Mouse (Mus musculus) c-Kit-positive CD71-positive TER-119-negative erythroid progenitor cells, embryonic 14.5 days (primary cell): ENCODE data around the gene Srp72.
"Not testable (repeated sequence)": the region's sequence is repeated elsewhere in the genome, so short reads cannot be mapped to it uniquely, and the experiment has no call there.

Source experiments
- DNase-seq: peaks from one replicate; pipeline ENCODE4 v3.0.0-alpha.2; 2013; ENCODE audit warnings: low read depth

Srp72 gene

DNA sequence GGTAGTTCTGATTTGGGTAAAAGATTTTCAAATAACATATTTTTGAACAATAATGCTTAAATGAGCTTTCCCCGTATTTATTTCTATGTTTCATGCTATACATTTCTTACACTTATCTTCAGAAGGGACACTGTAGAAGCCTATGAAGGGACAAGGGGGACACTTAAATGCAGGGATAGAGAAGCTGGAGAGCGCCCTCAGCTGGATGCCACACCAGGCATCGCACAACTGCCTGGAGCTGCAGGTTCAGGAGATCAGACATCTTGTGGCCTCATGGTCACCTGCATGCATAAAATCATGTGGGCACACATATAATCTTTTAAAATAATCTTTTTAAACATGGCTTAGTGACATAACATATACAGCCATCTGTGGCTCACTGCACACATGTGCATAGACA is 9.8 kb upstream of the Srp72 start:
- no peak for DNase-seq

DNA sequence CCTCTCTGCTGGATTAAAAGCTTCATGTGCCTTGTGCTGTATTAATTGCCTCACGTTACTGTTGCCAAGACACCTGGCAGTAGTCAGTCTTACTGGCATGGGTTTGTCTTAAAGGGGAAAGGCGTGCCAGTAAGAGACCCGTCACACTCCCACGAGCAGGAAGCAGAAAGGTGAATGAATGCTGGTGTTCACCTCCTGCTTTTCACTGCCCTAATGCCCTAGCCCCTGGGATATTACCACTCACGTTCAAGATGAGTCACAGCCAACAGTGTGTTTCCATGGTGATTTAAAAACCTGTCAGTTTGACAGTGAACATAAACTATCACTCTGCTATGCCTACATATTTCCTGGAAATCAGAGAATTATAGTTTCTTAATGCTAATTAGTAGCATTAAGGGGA is 5.2 kb upstream of the Srp72 start:
- DNase-seq, result no peak

DNA sequence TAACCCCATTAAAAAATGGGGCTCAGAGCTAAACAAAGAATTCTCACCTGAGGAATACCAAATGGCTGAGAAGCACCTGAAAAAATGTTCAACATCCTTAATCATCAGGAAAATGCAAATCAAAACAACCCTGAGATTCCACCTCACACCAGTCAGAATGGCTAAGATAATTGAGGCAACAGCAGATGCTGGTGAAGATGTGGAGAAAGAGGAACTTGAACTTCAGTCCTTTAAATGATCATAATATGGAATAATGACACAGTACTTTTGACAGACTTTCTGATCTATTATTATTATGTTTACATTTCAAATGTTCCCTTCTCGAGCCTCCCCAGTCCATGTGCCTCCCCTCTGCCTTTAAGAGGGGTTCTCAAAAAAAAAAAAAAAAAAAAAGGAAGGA is 3.4 kb upstream of the Srp72 start:
- not testable (repeated sequence) for DNase-seq

DNA sequence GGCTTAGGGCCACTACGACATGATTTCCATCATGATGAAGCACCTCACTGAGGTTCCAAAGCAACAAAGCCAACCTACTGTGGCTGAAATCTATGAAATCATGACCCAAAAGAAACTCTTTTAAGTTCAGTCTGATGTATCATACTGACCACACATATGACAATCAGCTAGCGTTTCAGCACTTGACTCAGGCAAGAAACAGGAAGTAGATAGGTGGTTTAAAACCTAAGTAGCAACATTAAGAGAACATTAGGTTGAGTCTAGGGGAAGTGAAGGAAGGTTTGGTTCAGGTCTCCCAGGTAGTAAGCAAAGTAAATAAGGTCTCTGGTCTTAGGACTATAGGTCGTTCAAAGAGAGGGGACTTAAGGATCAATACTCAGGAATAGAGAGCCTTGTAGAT is 995 bp upstream of the Srp72 start:
- DNase-seq, result no peak

DNA sequence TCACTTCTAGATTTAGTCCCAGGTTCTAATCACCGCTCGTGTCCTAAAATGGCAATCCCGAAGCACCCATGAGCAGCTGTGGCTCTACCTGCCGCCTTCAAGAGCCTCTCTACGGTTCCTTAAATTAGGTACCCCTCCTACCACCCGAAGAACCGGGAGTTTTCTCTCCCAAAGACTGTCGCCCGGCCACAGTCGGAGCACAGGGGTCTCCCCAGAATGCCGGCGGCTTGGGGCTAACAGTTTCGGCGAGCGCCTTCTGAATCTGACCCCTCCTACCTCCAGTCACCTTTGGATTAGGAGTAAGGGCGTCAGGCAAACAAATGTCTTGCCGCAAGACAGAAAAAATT is 303 bp upstream of the Srp72 start:
- DNase-seq, result no peak

DNA sequence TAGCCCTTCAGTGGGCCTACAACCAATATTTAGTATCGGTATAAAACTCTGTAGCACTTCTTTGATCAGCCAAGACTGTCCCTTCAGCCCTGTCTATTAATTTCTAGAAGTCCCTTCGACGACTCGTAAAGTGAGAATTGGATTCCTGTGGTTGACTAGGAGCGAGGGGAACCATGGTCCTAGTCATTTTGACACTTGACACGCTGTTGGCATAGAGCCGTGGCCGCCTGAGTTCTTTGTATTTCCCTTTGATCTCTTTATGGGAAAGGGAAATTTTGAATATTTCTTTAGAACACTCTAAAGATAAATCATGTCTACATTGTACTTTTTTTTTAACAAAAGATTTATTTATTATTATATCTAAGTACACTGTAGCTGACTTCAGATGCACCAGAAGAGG is 1.3 kb downstream of the Srp72 start:
- no peak for DNase-seq

DNA sequence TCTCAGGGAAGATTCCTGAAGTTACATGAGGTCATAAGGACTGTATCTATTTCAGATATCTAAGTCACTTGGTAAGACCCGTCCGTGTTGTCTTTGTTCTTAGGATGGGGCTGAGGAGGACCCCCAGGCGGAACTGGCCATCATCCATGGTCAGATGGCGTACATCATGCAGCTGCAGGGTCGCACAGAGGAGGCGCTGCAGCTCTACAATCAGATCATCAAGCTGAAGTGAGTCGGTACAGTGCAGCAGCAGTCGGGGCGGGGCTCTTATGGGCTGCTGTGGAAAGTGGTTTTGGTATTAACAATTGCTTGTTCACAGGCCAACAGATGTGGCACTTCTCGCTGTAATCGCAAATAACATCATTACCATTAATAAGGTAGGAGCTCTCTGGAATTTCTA is 9.5 kb downstream of the Srp72 start:
- no peak for DNase-seq

DNA sequence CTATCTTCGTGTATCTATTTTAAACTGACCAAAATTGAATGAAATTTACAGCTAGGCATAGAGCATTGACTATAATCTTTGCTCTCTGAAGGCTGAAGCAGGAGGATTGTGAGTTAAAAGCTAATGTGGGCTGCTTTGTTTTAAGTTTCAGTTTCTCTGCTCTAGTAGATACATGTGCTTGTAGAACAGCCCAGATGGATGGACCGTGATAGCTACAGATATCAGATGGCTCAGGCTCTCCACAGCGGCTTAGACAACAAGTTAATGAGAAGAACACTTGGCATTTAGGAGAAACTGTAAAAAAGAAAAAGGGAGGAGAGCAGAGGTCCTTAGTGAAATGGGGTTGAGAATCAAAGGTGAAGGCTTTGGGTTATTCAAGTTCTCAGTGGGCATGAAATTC is 16.3 kb downstream of the Srp72 start:
- DNase-seq, result peak; percentile 63

DNA sequence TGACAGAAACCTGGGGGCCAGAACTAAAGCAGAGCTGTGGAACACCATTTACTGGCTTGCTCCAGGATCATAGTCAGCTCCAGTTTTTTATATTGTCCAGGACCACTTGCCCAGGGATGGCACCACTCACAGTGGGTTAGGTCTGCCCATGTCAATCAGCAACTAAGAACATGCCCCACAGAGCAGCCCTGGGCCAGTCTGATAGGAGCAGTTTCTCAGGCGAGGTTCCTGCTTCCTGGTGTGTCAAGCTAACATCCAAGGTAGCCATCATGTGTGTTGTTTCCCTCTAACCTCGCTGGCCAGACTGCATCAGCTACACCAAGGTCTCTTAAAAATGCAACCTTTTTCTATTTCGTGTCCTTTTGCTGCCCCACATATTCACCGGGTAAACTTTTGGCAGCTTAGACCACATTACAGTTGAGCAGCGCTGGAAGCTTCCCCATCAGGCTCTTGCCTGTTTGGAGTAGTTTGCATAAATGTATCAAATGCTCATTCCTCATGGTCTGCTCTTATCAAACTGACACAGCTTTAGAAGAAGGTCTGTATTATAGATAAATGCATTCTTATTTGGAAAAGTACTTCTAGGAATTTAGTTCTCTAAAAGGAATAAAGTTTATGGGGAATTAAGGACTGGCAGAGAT is 18.8 kb downstream of the Srp72 start:
- DNase-seq, result peak; percentile 62

DNA sequence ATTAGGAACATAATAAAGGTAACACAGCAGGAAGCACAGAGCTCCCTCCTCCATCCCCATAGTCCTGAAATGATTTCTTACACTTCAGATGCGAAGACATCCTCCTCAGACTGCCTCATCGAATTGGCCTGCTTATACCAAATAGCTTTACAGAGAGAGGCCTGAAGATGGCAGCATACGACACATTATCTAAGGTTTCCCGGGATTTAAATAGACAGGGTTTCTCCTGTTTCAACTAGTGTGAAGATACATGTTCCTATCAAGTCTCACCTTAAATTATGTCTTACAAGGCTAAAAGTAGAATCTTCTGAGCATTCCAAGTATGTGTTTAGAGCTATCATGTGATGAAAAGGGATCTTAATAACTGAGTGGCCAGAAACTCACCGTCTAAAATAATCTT is 23.9 kb downstream of the Srp72 start:
- DNase-seq, result peak; percentile 47

DNA sequence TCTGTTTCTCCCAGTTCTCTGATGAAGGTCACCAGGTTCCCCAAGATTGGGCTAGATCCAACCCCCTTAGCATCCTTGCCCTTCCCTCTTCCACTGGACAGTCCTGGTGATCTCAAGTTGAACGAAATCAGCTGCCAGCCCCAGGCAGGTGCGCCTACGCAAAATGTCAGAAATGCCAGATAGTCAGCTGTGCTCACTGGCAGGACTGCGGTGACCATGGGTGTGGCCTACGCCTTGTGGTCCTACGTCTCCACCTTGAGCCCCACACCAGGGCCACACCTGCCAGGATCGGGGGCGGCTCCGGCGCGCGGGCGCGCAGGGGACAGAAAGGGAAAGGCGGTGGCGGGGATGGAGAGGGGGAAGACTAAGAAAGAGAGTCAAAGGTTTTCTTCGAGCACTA is 26.7 kb downstream of the Srp72 start:
- no peak for DNase-seq

DNA sequence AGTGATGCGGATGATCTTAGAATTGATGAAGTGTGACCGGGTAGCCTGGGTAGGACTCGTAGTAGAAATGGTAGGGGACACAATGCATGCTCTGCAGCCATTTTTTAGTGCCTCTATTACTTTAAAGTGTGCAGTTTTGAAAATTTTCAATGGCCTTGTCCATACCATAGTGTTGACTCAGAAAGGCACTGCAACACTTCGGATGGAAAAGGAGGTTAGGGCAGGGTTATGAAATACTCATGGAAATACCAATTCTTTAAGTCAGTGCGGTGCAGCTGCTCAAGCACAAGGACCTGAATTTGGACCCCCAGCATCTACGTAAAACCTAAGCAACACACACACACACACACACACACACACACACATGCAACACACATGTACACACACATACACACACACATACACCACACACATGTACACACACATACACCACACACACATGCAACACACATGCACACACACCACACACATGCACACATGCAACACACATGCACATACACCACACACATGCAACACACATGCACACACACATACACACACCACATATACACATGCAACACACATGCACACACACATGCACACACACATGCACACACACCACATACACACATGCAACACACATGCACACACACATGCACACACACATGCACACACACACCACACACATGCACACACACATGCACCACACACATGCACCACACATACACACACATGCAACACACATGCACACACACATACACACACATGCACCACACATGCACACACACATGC is 29.8 kb downstream of the Srp72 start, which contains the start of gene Arl9:
Gene Arl9, plus strand, starts transcription at position 5 of the 771 bp plus-strand sequence.
- DNase-seq, result no peak

DNA sequence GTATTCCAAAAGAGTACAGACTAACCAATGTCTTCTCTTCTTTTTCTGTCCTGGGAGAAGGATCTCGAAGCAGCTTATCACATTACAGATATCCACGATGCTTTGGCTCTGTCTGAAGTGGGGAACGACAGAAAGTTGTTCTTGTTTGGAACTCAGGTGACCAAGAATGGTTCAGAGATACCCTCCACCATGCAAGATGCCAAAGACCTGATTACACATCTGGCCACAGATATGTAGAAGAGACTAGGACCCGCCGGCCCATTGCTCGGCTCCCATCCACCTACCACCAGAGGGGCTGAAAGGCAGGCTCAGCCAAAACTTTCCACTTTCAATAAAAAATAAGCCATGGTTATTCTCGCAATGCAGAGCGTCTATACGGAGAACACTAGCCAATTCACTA is 35.9 kb downstream of the Srp72 start:
- DNase-seq, result no peak

DNA sequence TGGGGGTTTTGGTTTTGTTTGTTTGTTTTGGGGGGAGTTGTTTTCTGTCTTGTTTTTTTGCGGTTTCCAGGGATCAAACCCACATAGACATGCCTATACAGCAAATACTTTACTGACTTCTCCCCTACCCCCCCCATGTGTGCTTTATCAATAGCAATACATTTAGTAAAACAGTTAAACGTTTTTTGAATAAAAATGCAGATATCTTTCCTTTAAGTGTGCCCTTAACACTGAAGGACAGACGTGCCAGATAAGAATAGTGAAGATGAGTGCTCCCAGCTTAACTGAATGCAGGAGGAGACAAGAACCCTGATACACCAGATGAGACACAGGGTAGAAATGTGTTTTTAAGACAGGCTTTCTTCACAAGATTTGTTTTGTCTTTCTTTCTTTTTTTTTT is 36.6 kb downstream of the Srp72 start:
- DNase-seq, result peak; percentile 29

DNA sequence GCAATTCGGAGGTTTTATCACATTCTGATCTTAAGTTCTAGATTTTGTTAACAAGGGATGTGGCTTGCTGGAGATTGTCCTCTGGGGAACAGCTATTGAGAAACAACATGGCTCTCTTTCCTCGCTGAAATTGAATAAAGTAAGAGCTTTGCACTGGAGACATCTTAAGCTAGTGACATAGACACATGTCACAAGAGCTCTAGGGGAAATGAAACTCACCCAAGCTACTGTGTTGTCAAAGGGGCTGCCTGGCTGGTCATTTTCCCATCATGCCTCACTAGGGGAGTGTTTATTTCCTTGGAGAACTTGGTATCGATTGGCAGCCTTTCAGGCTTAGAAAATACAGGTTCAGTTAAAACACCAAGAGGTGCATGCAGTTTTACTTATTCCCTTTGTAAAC is 38.7 kb downstream of the Srp72 start:
- no peak for DNase-seq

DNA sequence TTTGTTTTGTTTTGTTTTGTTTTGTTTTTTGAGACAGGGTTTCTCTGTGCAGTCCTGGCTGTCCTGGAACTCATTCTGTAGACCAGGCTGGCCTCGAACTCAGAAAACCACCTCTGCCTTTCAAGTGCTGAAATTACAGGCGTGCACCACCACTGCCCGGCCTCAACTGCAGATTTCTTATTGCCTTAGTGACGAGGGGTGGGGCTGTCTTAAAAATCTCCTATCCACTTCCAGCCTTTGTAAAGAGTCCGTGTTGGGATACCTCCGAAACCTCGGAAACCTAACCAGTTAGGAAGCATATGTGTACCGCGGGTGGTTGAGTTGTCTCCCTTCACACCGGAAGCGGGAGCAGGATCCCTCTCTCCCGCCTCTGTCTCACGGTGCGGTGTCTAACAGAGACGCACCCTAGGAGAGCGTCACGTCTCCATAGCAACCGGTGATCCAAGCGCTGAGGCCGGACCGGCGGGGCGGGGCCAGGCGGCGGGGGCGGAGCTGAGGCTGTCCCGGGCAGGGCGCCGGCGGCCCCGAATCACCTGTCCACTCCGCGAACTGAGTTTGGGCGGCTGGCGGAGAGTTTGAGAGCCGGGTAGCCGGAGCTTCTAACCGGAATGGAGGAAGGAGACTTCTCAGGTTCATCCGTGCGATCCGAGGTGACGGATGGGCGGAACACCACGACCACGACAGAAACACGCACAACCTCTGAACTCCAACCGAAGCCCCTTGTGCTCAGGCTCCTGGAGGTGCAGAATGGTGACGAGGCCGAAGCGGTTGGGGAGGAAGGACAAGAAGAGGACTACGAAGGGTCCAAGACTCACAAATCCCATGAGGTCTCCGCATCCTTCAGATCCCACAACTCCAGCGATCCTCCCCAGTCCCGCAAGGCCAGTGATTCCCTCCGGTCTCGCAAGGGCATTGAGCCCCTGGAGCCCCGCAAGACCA is 41.3 kb downstream of the Srp72 start, which contains the start of gene Thegl:
Gene Thegl, plus strand, starts transcription at position 480 of the 939 bp plus-strand sequence.
- DNase-seq, result peak; percentile 90

DNA sequence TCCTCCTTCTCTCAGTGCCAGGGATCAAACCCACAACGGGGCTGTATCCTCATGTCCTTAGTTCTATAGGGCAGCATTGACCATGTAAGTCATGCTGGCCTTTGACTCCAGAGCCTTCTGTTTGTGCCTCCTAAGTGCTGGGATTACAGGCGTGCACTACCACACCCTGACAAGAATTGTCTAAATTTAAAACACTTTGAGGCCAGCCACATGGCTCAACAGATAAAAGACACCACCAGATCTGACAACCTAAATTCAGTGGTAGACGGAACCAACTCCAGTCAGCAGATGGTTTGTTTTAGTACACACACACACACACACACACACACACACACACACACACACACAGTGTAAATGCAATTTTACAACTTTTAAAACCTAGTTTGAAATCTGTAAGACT is 53.6 kb downstream of the Srp72 start:
- DNase-seq, result peak; percentile 56

DNA sequence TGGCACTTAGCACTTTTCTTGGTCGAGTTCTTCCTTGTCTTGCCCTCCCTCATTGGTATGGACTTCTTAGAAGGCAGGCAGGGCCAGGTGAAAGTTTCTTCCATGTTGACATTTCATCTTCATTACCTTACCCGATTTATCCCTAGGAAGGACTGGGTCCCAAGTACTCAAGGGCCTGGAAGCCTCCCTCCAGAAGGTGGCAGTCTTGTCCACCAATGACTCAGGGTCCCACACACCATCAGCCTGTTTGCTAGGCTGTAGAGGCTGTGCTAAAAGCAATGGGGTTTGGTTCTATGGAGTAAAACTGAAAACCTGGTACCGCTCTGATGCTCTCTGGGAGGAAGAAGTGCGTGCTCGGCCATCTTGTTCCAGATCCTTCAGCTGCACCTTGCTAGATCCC is 55.3 kb downstream of the Srp72 start:
- peak; percentile 50 for DNase-seq

DNA sequence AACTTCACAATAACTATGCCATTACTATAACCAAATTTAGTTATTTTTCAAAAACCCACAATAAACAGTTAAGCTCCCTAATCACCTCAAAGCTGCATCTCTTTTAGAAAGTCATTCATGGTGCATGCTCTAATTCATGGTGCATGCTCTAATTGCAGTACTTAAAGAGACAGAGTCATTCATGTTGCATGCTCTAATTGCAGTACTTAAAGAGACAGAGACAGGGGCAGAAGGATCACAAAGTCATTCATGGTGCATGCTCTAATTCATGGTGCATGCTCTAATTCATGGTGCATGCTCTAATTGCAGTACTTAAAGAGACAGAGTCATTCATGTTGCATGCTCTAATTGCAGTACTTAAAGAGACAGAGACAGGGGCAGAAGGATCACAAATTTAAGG is 60.6 kb downstream of the Srp72 start:
- not testable (repeated sequence) for DNase-seq

DNA sequence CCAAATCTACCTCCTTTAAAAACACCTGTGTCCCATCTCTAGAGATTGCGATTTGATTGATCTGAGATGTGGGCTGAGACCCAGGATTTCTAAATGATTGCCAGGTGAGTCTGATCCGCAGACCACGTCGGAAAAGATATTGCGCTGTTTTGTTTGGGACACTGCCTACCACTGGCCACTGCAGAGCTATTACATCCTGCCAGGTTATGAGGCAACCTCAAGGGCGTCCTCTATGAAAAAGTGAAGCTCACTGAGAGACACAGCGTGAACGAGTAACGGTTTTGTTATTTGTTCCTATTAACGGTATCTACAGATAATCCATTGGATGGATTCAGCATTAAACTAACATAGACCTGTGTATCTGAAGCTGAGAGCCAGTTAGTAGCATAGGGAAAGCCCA is 64.0 kb downstream of the Srp72 start:
- DNase-seq, result no peak

DNA sequence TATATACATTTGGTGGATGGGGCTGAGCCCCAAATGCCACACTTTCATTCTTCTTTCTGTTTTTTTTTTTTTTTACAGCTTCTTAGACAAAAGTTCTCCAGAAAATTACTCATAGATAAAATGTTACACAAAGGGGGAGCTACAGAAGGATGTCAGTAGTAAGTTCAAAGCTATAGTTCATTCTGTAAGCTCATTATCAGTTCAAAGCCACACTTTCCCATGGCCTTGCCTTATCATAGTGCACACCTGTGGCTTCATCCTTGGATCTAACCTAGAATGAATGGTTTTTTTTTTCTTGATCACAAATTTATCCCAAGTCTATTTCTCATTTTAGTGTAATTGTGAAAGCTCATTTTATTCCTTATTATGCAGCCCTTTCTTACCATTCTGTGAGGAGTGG is 64.9 kb downstream of the Srp72 start:
- DNase-seq, result no peak

DNA sequence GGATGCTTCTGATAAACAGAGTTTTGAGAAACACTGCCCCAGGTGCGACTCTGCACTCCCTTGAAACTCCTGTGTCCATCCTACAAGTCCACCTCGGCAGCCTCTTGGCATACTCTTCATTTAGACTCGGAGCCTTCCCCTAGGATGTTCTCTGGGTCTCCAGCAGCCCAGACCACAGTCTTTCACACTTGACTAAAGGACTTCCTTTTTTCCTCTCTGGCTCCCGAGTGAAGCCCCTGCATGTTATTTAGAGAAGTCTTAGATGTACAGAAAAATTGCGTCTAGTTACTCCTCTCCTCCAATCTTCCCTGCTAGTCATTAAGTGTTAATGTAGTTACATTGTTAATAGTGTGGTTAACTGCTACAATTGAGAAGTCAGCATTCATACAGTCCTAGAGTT is 69.9 kb downstream of the Srp72 start:
- DNase-seq, result no peak
